Mouse (Mus musculus) adrenal gland, adult 18-20 months (tissue): ENCODE measurements at regions not wholly inside any gene's neighbourhood (a gene's known extent, or its start where the extent isn't known, plus 50 kb on each side); places are given as distances from the start of the nearest gene placed in this dataset.

Experiments
- DNase-seq, 2 experiments: peaks; one replicate each; pipeline ENCODE4 v3.0.0; 2021 to 2022; ENCODE audit warnings: low spot score in 2 of 2

DNA sequence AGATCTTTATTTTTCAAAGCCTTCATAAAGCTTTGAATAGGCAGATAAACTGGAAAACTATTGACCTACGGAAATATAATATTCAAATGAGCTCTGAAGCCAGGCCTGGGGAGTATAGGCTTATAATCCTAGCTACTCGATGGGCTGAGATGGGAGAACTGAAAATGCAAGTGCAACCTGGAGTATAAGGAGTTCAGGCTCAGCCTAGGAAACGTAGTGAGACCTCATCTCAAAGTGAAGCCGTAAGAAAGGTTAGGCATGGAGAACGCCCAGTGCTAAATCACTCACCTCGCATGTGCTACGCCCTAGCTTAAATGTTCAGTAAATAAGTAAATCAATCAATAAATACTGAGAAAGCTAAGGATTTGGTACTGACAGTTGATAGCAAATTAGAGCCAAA is 432.5 kb upstream of the Ubash3b start:
- no peak for DNase-seq

DNA sequence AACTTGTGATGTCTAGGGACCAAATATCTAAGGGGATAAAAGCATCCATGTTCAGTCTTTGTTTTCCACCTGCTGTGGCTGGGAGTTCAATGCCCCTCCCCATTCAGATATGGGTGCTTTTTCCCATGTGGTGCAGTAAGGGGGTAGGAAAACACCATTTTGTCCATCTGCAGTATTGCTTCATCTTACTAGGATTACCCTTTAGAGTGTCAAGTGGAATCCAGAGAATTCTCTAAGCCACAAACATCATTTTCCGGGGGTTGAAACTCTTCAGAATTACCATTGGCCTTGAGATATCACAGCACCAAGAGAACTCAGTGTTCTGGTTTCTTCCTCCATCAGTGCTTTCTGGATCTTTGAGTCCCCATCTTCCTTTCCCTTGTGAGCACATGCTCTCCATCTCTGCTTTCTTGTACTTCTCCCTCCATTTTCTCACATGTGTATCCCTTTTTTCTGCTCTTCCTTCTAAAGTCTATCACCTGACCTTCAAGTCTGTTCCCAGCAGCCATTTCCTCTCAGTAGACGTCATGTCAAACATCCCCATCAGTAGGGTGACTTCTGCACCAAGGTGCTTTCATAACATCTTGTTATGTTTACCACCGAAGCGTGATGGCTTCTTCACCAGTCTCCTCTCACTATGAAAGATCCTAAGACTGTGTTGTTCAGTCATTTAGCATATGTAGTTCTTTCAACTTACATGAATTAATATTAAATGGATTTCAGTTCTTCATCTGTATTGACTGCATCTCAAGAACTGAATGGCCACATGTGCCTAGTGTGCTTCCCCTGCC is 431.6 kb upstream of the Ubash3b start:
- DNase-seq, result no peak

DNA sequence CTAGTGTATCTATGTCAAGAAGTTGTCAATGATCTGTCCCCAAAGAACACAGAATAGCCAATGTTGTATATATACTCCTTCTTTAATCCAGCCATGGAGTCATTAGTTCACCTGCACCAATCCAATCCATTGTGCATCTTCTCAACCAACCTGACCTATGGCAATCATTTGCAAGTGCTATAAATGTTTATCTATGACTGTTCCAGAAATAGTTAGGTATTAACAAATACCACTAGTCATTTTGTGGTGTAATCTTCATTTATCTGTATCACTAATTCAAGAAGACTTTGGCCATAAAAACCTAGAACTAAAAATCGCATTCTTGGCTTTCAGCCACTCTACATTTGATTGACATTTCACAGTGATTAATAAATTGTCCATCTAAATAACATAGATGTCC is 430.6 kb upstream of the Ubash3b start:
- no peak for DNase-seq

DNA sequence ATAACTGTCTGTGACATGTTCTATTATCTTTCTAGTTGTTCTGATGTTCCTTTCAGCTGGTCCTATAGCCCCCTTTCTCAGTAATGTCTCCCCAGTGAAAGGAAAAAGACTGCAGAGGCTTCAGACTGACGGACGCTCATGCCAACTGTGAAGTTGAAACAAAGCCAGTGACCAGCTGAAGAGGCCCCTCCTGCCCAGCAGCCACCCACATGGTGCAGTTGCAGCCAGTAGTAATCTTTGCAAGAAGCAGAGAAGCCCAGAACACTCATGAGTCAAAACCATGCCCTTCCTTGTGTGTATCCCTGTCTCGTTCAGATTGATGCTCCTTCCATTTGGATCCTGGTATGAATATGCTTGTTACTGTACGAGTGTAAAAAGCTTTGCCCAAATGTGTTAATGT is 428.7 kb upstream of the Ubash3b start:
- DNase-seq, result no peak

DNA sequence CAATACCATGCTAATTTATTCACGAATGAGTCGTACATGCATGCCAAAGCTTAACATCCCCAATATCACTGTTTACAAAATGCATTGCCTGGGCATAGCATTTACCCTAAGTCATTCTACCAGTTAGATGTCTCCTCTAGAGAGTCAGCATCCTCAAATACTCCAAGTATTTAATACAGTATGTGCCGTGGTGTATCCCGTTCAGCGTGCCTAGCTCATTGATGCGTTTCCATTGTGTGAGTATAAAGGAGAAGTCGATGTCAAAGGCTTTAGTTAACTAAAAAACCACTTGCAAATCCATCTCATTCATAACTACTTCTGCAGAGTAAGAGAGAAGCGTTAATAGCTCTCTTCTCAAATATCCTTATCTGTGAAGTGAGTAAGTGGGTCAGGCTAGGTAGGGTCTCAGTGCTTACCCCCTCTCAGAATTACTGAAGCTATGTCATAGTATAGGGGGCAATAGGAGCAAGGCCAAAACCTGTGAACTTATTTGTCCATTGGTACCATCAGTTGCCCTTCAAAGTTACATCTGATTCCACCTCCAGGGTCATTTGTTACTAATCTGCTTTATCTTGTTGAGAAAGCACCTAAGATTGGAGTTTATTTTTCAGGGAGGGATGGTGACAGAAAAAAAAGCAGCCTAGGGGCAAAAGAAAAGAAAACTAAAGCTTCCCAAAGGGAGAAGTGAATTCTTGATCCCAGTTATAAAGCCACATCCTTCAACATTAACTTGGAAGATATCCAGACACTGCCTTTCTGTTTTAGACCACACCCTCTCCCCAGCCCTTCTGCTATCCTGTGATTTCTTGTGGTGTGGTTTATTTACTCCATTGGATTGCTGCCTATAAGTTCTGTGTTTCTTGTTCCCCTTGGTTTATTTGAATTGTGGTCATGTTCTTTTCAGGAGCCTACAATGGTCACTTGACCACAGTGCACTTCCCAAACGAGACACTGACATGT is 427.2 kb upstream of the Ubash3b start:
- no peak for DNase-seq

DNA sequence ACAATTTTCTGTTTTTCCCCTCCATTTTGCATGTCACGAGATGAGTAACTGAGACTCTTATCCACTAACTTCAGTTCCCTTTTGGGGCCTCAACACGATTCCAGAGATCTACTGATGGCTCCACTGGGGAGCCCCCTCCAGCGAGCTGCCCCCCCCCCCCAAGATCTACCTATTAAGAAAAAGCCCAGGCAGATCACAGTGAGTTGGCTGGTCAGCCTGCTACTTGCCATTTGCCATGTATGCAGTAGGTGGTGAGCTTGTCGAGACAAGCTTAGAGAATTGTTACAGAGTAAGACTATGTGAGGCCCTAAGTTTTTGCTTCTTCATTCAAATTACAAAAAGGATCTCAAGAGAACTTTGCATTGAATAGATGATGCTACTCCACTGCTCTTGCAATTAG is 426.3 kb upstream of the Ubash3b start:
- DNase-seq, result no peak

DNA sequence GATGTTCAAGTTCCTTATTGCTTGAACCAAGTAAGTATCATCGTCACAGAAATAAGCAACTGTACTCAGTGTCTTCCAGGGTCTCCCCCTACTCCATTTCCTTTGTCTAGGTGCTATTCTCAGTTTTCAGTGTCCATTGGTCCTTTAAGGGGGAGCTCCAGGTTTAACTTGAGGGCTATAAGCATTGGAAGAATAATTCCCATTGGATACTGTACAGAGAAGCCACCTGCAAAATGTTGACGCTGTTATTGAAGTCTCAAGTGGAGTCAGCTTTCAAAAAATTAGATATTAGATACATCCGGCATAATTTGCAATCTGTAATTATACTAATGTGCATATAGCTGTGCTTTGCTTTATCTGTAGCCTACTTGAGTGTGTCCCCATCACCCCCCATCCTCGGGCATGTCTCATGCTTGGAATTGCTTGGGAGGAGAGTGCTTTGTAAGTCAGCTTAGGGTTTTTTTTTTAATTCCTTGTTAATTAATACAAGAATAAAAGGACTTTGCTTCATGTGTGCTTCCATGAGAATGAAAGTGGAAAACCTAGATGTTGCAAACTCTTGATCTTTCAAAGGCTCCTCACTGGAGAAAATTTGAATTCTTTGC is 425.6 kb upstream of the Ubash3b start:
- DNase-seq, result no peak

DNA sequence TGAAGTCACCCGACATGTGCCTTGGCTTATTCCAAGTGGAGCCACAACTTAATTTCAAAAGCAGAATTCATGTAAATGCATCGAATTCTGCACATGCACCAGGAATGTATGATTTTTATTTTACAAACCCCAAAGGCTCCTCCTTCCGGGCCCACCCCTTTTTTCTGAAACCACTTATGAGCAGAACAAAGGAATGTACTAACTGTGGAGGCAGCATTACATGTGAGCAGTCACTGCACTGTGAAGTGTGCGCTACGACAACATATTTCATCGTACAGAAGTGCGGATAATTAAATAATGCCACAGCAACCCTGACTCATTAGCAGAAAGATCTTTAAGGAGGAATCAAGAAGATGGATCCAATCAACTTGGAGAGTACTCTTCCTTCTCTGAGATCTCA is 424.8 kb upstream of the Ubash3b start:
- DNase-seq, result no peak

DNA sequence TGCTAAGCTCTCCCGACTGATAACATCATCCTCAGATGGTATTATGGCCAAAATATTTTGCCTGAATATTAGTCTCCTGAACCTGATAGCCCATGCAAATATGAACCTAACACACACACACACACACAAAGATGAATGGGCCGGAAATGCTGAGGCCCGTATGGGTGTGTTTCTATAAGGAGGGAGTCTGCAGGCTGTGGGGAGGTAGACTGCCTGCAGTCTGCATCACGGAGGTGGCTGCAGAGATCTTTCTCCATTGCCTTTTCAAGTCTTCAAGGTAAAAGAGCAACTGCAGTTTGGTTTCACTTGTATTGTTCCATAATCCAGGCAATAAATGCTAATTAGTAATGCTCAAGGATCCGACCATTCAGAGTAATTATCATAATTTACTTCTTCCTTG is 424.3 kb upstream of the Ubash3b start:
- DNase-seq, result no peak

DNA sequence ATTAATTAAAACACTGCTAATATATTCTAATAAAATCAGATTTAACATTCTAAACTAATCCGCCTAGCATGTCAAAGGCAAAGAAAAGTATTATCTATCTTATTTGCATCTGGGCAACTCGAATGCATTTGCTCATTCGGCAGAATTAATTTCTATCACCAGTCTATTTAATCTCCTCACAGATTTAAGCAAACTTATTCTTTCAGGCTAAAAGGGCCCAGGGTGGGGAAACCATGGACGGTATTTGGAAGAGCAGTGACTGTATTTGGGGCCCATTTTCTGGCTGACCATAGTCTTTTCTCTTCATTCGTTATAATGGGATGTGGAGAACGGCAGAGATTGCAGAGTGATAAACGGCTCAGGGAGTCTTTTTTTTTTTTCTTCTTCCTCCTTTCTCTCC is 423.5 kb upstream of the Ubash3b start:
- no peak for DNase-seq

DNA sequence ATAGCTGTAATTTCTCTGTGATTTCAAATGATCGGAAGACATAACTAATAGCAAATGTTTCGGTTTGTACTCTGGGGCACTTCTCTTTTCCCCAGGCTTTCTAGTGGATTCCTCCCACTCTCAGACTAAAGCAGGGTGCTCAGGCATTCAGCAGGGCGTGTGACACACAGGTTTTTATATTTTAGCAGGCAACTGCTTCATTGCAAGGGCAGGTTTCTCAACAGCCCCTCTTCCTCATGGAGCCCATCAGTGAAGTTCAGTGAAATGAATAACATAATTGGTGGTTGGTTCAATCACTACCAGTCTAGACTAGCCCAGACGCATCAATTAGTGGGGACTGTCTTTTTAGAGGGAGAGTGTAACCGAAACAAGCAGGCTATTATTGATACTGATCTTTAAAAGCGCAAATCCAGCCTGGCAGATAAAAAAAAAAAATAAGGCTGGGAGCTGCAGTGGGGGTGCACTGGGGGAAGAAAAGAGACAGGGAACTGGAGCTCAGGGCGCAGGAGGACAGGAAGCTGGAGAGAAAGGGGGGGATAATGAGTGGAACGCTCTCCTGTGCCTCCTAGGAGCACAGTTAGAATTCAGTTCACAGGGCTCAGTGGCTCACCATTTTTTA is 422.3 kb upstream of the Ubash3b start:
- DNase-seq, result no peak

DNA sequence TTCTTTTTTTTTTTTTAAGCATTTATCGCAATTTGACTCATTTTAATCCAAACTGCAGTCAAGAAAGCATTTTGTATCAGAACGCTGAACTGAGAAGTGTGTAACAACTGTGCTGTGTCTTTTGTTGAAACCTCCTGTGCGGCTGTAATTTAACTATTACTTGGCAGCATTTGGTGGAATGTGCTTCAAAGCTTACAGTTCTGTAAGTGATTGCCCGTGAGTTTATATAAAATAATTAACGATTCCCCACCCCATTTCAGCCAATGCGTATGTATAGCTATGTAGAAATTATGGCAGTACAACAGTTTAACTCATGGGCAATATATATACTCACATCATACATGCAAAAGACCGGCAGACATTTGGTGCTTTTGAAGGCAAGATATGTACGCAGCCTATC is 421.8 kb upstream of the Ubash3b start:
- DNase-seq, result no peak

DNA sequence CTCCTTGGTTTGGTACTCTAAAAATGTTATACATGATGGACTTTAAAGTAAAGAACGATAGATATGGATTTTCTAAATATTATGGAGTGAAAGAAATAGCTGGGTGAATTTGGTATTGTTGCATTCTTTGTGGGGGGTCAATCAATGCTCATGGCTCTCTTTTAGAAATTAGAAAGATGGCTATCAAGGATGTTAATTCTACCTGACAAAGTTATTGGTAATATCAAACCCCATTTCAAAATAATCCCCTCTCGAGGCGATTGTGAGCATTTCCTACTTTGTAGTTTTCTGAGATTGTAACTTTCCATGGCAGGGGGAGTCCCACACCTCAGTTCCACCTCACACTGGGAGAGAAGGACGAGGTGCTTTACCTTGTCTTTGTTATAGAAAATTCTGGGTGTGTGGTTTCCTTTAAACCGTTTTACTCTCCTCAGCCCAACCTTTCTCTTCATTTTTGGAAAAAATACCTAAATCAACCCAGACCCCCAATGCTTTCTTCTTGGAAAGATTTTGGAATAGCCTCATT is 421.3 kb upstream of the Ubash3b start:
- DNase-seq, result no peak

DNA sequence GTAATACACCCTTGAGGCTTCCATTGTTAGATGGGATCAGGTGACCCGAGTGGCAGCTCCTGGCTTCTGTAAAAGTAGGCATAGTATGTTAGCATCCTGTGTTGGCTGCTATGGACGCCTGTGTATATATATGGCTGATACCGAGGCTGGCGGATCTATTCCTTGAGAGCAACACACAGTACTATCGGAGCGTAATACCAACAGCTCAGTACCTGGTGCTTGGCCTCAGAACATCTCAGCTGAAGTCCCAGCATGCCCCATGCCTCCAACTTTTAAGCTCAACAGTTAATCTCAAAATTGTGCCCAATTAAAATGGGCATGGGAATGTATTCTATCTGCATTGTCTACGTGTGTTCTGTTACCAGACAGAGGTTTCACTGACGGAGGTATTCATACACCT is 420.7 kb upstream of the Ubash3b start:
- no peak for DNase-seq

DNA sequence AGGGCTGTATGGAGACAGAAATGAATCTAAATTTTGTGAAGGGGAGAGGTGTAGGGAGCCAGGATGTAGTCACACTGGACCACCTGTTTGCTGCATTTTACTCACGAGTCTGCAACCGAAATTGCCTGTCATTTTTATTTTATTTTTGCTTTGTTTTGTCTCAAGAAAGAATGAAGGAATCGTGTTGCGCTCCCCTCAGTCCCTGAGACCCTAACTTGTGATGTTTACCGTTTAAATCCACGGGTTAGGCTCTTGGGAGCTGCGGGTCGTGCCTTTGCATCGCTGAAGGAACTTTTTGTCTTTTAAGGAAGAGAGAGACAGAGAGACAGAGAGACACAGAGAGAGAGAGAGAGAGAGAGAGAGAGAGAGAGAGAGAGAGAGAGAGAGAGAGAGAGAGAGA is 420.2 kb upstream of the Ubash3b start:
- DNase-seq, result no peak

DNA sequence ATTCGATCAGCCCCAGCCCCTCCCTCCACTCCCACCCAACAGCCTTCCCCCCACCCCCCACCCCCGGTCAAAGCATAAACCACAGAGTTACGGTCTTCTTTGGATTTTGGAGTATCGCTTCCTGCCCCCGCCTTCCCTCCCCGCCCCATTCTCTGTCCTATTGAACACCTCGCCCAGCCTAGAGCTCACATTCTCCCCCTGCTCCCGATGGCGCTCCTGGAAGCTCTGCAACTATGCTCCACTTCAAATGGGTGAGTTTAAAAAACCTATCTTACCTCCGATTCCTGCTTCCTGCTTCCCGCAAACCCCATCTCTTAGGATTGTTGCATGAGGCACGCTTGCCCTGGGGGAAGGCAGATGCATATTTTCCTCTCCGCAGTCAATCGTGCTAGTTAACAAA is 419.7 kb upstream of the Ubash3b start:
- peak in 1 of 2 experiments; percentile 18 for DNase-seq

DNA sequence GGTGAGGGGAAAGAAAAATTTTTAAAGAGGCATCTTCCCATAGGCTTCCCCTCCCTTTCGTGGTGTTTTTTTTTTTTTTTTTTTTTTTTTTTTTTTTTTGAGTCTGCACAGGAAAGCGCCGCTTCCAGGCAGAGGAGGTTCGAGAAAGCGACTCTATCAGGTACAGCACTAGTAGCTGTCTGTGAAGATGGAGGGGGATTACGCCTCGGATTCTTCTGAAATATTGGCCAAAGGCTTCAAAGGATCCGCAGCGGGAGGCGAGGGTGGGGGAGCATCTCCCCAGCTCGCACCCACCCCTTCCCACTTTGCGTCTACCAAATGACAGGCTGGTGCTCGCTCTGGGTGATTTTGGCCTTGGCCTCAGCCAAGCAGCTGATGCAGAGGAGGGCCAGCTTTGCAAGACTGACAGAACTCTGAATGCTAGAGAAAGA is 419.1 kb upstream of the Ubash3b start:
- peak; percentile 26 to 48 for DNase-seq

DNA sequence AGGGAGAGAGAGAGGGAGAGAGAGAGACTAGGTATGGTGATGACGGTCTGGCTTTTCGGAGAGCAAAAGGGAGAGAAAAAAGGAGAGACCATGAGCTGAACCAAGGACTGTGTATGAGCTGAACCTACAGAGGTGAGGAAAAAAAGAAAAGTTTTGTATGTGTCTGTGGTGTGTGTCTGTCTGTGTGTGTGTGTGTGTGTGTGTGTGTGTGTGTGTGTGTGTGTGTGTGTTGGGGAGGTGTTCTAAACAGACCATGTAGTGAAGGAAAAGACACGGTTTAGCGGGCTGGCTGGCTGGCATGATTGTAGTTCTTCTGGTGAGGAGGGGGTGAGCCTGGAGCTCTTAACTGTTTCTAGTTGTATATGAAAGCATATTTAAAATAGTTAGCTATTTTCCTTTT is 418.6 kb upstream of the Ubash3b start:
- no peak for DNase-seq

DNA sequence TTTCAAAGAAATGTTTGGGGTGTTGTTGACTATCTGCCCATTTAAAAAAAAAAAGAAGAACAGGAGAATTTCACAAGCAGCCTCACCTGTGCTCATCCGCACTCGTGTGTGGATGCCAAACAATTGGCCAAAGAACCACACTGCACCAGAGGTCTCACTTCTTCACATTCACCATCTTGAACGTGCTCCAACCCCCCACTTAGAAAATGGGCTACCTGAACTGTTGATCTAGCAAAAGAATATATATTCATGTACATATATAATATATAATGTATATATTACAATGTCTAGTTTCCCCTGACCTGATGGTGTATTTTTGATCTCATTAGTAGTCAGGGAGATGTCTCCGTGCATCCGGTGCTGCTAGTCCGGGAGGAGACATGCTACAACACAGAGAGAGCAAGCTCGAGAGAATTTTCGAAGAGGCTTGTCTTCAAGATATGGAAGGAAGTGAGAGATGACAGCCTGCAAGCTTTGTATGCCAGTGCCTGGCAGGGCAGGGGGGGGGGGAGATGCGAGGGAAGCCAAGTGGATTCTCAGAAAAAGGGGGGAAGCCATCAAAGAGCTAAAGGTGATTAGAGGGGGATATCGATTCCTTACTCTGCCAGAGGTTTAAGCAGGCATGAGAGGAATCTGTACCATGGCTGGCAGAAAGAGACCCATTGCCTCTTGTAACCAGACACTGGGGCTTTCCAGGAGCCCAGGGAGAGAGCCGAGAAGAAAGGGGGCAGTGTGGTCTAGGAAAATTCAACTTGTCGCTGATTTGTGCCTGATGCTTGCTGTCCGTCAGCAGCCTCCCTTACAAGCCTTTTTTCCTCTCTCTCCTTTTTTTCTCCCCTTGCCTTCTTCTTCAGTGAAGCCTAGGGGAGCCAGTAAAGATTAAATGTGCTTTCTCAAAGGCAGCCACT is 417.9 kb upstream of the Ubash3b start:
- peak in 1 of 2 experiments; percentile 17 for DNase-seq
